Mouse (Mus musculus): ENCODE results near the gene Cacnb3.
A peak's percentile ranks its signal among the peaks of the same experiment; 100 is the strongest.

Cacnb3 gene

DNA sequence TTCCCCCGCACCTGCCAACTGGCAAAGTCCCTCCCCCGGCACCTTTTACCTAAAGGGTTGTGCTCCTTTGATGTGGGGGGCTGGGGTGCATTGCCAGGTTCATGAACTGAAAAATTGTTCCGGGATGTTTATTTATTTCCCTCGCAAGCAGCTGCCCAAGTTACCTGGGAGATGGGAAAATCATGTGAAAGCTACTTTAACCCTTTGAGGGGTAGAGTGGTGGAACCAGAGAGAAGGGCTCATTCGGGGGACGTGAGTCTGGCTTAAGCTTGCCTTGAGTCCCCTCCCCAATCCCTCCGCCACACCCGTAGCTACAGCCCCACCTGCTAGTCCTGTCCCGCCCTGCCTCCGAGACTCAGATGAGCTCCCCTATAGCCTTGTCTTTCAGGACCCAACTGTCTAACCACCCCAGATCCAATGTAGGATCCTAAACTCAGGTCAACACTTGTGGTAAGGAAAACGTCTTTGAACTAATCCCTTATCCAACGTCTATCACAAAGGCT, 20.5 kb upstream of the Cacnb3 start:
- no peak for DNase-seq

DNA sequence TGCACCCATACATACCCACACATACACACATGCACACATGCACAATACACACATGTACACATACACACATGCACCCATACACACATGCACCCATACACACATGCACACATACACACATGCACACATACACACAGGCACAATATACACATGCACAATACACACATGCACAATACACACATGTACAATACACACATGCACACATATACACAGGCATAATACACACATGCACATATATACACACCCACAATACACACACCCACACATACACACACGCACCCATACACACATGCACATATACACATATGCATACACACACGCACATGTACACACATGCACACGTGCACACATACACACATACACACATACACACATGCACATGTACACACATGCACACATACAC, 18.4 kb upstream of the Cacnb3 start:
- no peak for DNase-seq

DNA sequence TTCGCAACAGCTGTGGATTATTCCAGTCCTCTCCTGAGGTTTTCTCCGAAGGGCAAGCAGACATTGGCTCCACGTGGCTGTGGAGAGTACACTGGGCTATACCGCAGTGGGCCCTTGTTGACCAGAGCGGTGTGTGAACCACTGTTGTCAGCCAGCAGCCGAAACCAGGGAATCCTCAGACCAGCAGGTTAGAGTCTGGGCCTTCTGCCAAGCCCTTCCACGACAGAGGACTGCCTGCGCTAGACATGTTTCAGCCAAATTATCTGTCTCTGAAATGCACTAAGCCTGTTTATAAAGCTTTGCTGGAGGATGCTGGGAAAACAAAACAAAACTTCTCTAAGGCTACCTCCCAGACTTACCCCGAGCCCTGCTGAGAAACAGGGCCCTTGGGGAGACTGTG, 16.1 kb upstream of the Cacnb3 start:
- DNase-seq: no peak

DNA sequence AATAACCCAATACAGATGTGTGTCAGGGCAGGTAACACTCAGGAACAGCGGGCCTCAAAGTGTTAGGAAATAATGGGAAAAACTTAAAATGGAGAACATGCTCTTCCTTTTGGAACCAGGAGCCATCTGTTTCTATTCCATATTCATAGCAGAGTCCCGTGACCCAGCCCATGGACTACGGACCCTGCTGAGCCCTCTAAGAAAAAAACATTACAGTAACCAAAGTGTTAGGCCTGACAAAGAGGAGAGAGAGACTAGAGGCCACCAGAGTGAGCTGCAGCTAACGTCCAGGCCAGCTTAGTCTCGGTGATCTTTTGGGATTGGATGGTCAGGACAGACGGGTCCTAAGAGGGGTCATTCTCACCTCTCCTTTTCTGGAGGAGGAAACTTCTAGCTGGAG, 15.7 kb upstream of the Cacnb3 start:
- no peak for DNase-seq

DNA sequence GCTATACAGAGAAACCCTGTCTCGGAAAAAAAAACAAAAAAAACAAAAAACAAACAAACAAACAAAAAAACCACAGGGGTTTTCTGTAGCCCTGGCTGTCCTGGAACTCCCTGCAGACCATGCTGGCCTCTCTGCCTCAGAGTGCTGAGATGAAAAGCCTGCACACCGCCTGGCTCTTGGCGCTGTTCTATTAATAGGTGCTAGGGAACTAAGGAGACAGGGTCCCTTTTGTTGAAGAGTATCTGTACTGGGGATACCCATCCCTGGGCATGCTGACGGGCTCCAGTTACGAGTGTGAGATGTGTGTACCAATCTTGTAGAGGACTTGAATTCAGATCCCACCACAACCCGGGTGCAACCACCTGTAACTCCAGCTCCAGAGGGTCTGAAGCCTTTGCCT, 14.9 kb upstream of the Cacnb3 start:
- DNase-seq: no peak

DNA sequence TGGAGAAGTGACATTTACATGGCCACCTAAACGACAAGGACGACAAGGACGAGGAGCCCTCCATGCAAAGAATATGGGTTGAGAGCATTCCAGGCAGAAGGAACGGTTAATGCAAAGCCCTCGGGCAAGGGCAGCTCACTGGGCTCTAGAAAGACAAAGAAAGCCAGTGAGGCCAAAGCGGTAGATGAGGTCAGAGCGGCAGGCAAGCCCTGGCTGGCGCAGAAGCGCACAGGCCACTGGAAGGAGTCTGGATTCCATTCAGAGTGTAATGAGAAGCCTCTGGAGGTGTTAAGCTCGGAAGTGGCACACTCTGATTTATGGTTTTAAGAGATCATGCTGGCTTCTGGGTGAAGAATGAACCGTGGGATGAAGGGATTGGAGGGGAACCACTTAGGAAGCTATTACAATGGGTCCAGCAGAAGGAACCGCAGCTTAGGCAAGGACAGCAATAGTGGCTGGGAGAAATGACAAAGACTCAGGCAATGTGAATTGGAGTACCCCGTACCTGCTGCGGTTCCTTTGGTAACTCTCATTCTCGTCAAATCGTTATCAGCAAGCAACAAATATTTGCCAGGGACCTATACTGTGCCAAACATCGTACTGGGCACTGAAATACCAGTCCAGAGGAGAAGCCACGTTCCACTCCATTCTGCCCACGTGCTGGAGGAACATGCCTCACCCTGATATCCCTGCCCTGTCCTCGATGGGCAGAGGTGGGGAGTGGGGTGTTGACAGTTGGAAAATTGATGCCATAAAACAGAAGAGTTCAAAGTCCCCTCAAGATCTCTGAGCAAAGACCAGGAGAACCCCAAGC, 14.1 kb upstream of the Cacnb3 start:
- DNase-seq: no peak

DNA sequence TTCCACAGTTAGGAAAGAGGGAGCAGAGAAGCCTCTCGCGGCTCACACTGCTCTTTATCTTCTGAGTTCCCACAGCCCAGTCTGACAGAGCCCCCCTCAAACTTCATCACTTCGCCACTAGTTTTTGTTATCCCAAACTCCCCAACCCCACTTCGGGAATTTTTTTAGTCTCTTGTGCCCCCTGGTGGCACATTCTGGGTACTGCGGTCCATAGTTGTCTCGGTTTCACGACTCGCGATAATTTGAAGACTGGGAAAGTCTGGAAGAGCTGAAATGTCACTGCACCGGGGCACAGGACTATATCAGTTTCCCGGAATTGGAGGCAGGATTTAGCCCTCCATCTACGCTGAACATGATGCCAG, 13.5 kb upstream of the Cacnb3 start:
- DNase-seq: peak; percentile 82

DNA sequence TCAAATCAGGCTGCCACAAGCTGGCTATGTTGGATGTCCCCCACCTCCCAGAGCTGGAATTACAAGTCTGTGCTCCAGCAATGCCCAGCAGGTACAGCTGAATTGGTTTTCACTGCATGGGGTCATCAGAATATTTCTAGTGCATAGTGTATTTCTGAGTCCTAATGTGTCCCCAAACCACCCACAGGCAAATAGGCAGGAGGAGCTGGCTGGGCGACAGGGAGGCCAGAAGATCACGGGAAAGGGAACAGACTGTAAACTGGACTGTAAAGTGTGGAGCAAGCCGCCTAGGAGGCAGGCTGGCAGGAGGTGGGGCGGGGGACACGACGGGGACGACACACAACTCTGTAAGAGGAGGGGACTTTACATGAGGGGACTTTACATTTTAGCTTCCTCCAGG, 8.4 kb upstream of the Cacnb3 start:
- no peak for DNase-seq

DNA sequence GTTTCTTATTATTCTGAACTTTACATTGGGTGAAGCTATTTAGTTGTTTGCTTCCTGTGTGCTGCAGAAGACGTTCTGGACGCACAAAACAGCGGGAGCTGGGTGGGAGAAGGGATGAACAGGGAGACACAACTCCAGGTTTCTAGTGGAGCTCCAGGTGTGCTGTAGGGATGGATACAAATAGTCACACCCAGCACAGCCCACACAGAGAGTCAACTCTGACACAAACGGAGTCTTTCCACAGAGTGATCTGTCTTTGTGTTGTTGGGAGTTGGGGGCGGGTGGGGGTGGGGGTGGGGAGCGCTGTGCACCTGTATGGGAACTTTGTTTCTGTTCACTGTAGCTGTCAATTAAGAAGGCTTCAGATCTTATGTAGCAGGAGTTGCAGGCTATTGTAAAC, 7.9 kb upstream of the Cacnb3 start:
- no peak for DNase-seq

DNA sequence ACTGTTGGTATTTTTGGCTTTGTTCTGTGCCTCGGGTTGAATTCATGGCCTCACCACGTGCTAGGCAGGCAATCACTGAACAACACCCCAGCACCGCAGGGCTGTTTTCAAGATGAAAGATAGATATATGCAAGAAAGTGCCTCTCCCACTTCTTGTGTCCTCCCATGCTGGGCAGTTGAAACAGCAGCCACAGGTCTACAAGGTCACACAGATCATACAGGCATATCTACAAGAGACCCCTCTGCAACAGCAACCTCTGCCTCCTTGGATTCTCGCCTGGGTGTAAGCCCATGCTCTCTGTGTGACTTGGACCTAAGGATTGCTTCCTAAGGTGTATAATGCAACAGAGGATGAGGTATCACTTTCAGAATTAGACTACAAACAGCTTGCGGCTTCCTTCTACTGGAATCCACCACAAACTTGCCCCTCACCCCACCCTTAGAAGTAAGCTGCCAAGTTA, 7.2 kb upstream of the Cacnb3 start:
- no peak for DNase-seq

DNA sequence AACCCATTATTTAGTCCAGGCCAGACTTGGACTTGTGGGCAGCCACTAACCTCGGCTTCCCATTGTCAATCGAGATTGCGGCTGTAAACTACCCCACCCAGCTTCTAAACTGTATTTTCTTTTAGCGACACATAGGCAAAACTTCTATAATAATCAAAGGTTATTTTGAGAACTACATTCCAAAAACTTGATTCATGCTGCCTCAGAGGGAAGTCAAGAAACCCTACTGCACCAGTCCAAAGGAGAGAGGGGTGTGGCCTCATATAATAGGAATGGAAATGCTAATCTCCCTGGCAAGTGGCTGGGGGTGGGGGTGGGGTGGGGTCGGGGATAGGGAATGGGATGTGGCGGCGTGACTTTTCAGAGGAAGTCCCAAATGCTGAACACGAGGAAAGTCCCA, 4.6 kb upstream of the Cacnb3 start:
- peak; percentile 9 for DNase-seq

DNA sequence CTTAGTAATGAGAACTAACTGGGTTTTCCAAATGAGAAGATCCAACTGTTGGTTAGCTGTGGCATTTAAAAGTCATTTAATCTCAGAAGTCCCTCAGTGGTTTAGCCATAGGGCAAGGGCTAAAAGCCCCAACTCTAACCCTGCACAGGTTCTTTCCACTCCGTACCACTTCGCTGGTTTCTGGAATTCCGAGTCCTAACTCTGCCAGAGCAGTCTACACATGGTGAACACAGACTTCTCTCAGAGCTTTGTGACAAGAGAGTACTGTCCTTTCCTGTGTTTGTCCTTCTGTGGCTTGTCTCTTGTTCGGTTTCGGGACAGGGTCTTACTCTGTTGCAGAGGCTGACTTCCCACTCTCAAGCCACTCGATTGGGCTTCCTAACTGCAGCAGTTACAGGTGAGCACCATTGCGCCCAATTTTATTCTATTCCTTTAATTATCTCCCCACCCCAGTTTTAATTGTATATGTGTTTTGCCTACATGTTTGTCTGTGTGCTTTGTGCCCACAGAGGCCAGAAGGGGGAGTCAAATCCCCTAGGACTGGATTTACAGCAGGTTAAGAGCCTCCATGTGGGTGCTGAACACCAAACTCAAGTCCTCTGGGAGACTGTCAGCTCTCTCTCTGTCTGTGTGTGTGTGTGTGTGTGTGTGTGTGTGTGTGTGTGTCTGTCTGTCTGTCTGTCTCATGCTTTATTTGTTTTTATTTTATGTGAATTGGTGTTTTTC, 4.0 kb upstream of the Cacnb3 start:
- no peak for DNase-seq

DNA sequence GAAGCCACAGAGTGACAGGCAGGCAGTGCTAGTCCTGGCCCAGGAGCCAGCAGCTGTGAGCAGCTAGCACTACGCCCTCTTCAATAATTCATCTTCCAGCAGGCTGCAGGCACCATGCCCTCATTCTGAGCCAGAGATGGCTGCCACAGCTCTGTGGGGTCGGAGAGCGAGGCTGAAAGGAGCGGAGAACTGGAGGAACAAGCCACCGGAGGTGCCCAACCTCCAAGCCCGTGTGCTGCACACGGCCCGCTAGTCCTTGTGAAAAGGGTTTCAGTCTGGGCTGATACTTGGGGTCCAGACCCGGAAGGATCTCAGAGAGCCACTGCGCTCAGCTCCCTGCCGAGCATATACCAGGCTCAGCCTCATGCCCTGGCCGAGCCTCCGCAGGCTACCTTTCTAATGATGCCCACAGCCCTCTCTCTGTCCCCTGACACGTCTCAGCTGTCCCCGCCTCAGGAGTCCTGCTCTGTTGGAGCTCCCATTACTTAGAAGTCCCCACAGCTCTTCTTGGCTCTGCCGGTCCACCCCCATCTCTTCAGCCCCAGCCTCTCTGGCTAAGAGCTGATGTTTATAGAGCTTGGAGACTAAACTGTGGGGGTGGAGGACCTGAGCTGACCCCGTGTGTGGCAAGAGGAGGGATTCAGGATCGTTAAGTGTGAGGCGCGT, 1.9 kb upstream of the Cacnb3 start:
- peak; percentile 10 for DNase-seq

DNA sequence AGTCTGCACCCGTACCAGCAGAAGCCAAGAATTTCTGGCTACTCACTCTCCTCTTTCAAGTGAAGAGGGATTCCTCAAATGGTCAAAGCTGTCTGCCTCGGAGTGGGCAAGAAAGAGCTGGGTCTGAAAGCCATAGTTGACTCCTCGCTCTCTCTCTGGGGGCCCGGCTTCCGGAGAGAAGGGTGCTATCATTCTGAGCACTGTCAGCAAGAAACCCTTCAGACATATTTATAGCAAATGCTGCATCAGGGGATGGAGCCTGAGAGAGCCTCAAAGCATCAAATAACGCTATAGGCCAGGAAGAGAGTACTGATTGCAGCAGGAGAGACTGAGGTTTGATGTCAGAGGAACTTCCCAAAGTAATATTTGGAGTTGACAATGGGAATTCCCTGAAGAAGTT, 1.2 kb upstream of the Cacnb3 start:
- no peak for DNase-seq

DNA sequence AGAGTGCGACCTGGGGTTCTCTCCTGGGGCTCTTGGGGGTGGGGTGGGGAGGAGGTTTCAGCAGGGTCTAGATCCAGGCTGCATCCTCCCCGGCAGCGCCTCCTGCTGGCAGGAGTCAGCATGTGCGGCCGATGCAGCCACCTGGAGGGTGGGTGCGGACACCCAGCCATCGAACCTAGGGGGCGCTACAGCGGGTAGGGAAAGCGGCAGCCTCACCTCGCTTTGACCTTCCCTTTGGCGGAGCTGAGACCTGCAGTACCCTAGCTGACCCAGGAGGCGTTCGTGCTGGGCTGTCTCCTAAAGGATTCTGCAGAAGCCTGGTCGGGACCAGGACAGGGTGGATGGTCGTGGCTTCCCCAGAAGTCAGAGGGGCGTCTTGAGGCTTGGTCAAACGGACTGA, 853 bp downstream of the Cacnb3 start:
- DNase-seq: peak; percentile 70

DNA sequence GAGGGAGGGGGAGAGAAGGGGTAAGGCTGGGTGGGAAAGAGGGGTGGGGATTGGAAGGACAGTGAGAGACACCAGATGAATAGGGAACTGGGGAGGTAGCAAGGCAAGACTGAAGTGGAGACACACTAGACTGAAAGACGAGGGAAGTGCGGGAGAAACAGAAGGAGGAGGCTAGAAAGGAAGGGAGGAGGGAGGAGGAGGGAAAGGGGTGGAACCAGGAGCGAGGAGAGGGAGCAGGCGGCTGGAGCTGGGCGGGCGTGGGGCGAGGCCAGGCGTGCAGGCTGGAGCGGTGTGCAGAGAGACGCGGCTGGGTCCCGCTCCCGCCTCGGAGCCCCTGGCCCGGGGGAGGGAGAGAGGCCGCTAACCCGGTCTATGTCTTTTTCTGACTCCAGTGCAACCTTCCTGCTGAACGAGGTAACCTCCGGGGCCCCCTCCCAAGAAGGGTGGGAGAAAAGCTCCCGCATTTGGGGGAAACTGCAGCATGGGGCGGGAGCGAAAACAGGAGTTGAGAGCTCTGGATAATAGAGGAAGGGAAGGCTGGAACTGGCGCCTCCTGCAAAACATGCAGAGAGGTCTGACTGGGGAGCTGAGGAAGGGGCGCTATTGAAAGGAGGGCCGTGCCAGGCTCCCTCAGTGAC, 1.6 kb downstream of the Cacnb3 start:
- DNase-seq: peak; percentile 78

DNA sequence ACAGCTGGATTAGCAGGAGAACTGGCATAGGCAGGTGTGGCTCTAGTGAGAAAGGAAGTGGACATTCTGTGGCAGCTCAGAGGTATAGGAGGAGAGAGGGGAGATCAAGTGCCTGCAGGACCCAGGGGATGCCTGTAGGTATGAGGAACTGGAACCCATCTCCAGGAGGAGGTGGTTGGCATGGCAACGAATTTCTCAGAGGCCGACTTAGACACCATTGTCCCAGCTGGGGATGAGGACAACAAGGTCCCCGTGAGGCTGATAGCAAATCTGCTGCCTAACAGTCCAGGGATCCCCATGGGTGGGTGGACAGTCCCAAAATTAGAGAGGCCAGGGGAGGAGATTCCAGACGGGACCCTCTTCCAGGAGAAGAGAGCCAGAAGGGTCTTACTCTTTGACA, 2.3 kb downstream of the Cacnb3 start:
- no peak for DNase-seq

DNA sequence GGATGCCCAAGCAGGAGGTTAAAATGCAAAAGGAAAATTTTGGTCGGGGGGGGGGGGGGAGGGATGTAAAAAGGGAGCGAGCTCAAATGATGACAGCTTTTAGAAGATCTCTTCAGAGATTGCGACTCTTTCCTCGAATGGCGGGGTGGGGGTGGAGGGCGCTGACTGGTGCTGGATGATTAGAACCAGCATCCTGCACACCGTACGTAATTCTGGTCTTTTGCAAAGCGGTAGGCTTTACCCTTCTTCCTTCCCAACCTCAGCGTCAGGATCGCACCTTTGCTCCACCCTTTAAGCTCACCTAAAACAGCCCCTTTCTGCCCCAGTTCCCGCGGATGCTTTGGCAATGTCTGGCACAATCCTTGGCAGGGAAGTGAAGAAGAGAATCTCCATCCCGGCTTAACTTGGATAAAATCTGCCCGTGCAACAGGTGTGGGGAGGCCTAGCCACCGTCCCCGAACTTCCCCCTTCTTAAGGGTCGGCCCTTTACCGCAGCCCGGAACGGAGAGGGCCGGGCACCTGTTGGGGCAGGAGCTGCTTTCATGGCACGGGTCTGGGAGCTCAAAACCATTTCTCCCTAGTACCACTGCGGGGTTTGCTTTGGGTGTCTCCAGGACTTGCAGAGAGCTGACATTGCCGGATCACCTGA, 3.3 kb downstream of the Cacnb3 start:
- no peak for DNase-seq

DNA sequence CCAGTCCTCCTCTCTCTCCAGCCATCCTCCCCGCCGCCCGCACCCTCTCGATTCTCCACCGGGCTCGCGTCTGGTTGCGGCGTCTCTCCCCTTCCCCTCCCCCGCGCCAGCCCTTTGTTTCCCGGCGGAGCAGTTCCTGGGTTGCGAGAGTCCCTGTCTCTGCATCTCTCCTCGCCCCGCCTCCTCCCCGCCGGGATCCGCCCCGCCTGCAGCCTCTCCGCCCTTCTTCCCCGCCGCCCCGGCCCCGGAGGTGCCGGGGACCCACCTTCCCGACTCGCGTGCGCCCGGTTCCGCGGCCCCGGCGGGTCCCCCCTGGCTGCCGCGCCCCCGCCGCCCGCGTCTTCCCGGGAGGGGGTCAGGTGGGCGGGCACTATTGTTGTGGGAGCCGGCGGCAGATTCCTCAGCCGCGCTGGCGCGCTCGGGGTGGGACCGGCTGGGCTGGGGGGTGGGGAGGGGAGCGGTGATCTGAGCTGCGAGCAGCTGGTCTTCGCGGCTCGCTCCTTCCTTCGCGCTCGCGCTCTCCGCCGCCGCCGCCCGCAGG, 4.0 kb downstream of the Cacnb3 start:
- DNase-seq: peak; percentile 86

DNA sequence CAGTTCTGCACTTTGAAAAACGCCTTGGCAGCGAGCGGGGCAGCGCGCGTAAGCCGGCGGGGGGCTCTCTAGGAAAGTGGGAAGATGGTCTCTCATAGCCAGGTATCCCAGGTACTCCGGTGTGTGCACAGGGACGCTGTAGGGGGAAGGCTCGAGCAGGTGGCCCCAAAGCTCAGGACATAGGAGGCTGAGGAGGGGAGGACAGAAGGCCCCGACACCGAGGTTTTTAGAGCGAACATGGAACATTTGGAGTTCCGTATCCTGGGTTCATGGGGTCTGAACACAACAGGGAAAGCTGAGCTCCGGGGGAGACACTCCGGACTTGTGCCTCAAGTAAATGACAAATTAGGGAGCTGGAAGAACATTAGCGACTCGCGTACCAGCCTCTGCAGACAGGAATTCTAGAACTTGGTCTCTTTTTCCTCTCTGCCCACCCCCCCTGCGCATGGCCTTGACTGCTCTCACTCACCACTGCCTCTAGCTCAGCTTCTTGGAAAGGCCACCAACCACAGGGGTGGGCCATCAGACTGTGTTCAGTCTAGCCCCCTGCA, 4.7 kb downstream of the Cacnb3 start:
- no peak for DNase-seq

DNA sequence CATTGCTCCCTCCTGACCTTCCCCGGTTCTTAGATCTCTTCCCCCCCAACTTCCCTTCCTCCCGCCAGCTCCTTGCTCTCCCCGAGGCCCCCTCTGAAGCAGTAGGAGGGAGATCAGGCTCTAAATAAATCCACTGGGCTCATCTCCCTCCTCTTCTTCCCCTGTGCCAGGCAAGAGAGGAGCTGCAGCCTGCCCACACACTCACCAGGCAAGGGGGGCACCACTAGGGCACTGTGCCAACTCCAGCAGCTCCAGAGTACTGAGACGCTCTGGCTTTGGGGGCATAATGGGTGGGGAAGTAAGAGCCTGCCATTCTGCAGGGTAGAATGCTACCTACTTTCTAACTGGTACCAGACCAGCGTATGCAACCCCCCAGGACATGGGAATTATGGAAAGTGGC, 5.9 kb downstream of the Cacnb3 start:
- no peak for DNase-seq

DNA sequence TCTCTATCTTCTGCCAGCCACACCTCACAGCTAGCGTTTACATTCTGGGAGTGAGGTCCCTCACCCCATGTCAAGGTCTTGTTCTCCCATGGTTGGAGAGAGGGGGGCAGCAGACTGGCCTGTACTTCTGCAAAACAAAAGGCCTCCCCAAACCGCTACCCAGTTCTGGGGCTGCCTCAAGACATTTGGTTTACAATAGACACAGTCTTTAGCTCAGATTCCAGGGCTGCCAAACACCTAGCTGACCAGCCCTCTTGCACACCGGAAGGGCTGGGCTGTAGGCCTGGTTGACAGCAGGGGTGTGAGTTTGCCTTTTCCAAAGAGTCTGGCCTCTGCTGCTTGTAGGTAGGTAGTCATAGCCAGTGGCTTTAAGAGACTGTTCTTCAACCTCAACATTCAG, 6.5 kb downstream of the Cacnb3 start:
- DNase-seq: no peak

Data from lung, postnatal 36 days (tissue).